Mouse (Mus musculus) lung, postnatal 25 days (tissue): ENCODE results near the gene Bhlha15.

ENCODE experiments used
- DNase-seq: peaks from one replicate; pipeline ENCODE4 v3.0.0; 2022; ENCODE audit warnings: low spot score

The Bhlha15 gene

GRCm38 (mm10) chr5:144191026-144191425 is 940 bp downstream of the Bhlha15 start:
- DNase-seq: no peak

GRCm38 (mm10) chr5:144192673-144193072 is 2.6 kb downstream of the Bhlha15 start:
- DNase-seq: peak; percentile 18

GRCm38 (mm10) chr5:144194416-144194815 is 4.3 kb downstream of the Bhlha15 start:
- DNase-seq: no peak

GRCm38 (mm10) chr5:144195567-144195966 is 5.5 kb downstream of the Bhlha15 start:
- no peak for DNase-seq

- DNase-seq: no peak
Measured at GRCm38 (mm10) chr5:144200616-144201015, 10.5 kb downstream of the Bhlha15 start.

GRCm38 (mm10) chr5:144202430-144202829 is 12.3 kb downstream of the Bhlha15 start:
- no peak for DNase-seq

GRCm38 (mm10) chr5:144203398-144203959 is 13.4 kb downstream of the Bhlha15 start:
- no peak for DNase-seq

GRCm38 (mm10) chr5:144204303-144204702 is 14.2 kb downstream of the Bhlha15 start:
- DNase-seq: no peak

- no peak for DNase-seq
Measured at GRCm38 (mm10) chr5:144204911-144205310, 14.8 kb downstream of the Bhlha15 start.

GRCm38 (mm10) chr5:144206069-144206468 is 16.0 kb downstream of the Bhlha15 start:
- DNase-seq: no peak

GRCm38 (mm10) chr5:144207478-144207877 is 17.4 kb downstream of the Bhlha15 start:
- DNase-seq: peak; percentile 26

- DNase-seq: peak; percentile 45
Measured at GRCm38 (mm10) chr5:144214453-144214852, 24.4 kb downstream of the Bhlha15 start.

- no peak for DNase-seq
Measured at GRCm38 (mm10) chr5:144215992-144216391, 25.9 kb downstream of the Bhlha15 start.

- DNase-seq: no peak
Measured at GRCm38 (mm10) chr5:144218061-144218460, 28.0 kb downstream of the Bhlha15 start.

- DNase-seq: peak; percentile 28
Measured at GRCm38 (mm10) chr5:144219306-144219705, 29.2 kb downstream of the Bhlha15 start.

- DNase-seq: no peak
Measured at GRCm38 (mm10) chr5:144219936-144220335, 29.9 kb downstream of the Bhlha15 start.

- peak; percentile 78 for DNase-seq
Measured at GRCm38 (mm10) chr5:144221305-144221704, 31.2 kb downstream of the Bhlha15 start.

GRCm38 (mm10) chr5:144222811-144223502 is 32.9 kb downstream of the Bhlha15 start:
- peak; percentile 69 for DNase-seq

GRCm38 (mm10) chr5:144223503-144223862 is 33.4 kb downstream of the Bhlha15 start, which contains the start of gene Tecpr1:
Gene Tecpr1, minus strand, starts transcription at chr5:144223615.
- DNase-seq: peak; percentile 97

- DNase-seq: no peak
Measured at GRCm38 (mm10) chr5:144223899-144224816, 34.1 kb downstream of the Bhlha15 start.

- DNase-seq: no peak
Measured at GRCm38 (mm10) chr5:144226220-144226619, 36.1 kb downstream of the Bhlha15 start.

- DNase-seq: no peak
Measured at GRCm38 (mm10) chr5:144230216-144230615, 40.1 kb downstream of the Bhlha15 start.

GRCm38 (mm10) chr5:144231410-144231809 is 41.3 kb downstream of the Bhlha15 start:
- peak; percentile 47 for DNase-seq
